Mouse (Mus musculus) olfactory bulb, adult 2 months (tissue): ENCODE results near the gene Naa38.

Experiments used
- CTCF ChIP-seq: fragments of 200-500 bp; IDR thresholded peaks from 2 replicates; pipeline ENCODE4 v1.5.1; 2012; ENCODE audit warnings: low read depth, mild to moderate bottlenecking, low read length, moderate library complexity; ENCODE audit not compliant: insufficient read depth
- POLR2A ChIP-seq: fragments of 200-500 bp; IDR thresholded peaks from 2 replicates; pipeline ENCODE4 v1.6.1; 2012; ENCODE audit warnings: mild to moderate bottlenecking, low read depth, low read length, moderate library complexity; ENCODE audit not compliant: insufficient read depth

DNA sequence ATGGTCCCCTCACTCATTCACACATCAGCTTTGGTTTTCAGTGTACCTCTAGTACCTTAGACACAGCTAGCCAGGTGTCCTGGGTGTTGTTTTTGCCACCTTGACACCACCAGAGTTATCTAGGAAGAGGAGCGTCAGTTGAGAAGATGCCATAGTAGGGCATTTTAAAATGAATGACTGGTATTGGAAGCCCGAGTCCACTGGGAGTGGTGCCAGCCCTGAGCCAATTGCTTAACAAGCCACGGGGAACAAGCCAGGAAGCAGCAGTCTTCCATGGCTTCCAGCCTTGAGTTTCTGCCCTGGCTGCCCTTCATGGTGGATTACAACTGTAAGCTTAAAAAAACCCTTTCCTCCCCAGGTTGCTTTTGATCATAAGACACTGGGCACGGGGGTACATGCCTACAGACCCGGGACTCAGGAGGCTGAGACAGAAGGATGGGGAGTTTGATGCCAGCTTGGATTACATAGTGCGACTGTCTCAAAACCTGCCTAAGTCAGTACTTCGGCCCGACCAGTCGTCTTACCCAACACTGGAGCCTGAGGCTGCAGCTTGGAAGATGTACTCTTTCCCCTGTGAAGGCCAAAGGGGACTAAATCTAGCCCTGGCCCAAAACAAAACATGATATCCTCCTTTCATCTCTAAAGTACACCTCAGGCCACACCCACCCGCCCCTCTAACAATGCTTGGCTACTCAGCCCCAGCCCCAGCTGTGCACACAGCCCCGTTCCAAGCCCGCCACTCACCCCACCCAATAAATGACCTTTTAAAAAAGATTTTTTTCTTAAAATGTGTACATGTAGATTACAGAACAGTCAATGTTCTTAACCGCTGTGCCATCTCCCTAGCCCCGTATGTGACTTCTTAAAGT lies 5.5 kb upstream of the Naa38 start:
- TF ChIP-seq CTCF (no peak), POLR2A (no peak)
